Mouse (Mus musculus) small intestine, adult 2 months (tissue): ENCODE data around the gene Fam124b.

Experiments used
- CTCF ChIP-seq: fragments of 200-500 bp; IDR thresholded peaks from 2 replicates; pipeline ENCODE4 v1.5.1; 2012; ENCODE audit warnings: low read depth, mild to moderate bottlenecking, control low read depth, inconsistent platforms, low read length, moderate library complexity, mixed read lengths; ENCODE audit not compliant: insufficient replicate concordance, insufficient read length; ENCODE audit errors: extremely low read depth
- POLR2A ChIP-seq: fragments of 200-500 bp; IDR thresholded peaks from 2 replicates; pipeline ENCODE4 v1.6.1; 2012; ENCODE audit warnings: low read depth, mild to moderate bottlenecking, control low read depth, inconsistent platforms, low read length, moderate library complexity

DNA sequence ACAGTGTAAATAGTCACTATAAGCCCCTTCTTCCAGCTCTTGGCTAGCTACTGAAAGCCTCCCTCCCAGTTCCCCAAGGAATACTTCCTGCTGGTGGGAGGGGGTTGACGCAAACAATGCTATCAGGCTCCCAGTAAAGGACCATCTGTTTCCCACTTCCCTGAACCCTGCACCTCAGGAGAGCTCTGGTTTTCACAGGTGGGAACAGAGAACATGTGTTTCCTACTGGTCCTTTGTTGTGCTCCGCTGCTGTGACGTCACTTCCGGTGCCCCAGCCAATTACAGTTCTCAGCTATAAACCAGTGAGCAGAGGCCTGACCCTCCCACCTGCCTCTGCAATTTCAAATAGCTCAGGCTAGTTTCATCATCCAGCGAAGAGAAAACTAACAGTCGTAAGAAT lies at the start of gene Fam124b:
- TF ChIP-seq POLR2A (no peak), CTCF (no peak)
